ENCODE assay signal across 23 mouse cellular contexts in the genomic region with DNA sequence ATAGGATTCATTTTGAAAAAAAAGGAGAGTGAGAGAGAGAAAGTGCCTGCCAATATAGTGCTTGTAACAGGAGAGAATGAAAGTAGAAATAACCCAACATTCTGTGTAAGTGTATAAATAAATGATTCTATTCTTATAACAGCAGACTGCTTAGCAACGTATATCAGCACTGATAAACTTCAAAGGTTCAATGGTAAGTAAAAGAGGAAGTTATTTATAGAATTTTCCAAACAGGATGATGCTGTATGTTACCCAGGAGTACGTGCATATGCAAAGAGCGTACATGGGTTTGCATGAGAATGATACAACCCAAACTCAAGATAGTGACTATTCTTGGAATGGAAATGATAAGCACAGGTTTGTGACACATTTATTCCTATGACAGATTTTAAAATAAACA.
A peak's percentile ranks its signal among the peaks of the same experiment; 100 is the strongest.
DNase-seq lines count a peak whose midpoint lies in the region; ATAC-seq and TF ChIP-seq lines count a peak whose summit lies in the region.
"Had no signal": no experiment of that assay in that cellular context is flagged by ENCODE, and none has a peak within 500 bp of the region (broad histone marks: within the 10 kb centered on the region; RNA-seq: fewer than 3 reads in every experiment).

No protein-coding gene starts in this region.

- H3K9ac ChIP-seq in heart, embryonic 14.5 days (ENCODE audit: low read length), result no peak overlapping the region
- H3K9ac ChIP-seq in heart, postnatal 0 days (replicated peaks; ENCODE audit: low read depth, low read length), result no peak overlapping the region
- H3K9ac ChIP-seq: embryonic facial prominence, embryonic 12.5 days; embryonic facial prominence, embryonic 15.5 days; forebrain, embryonic 12.5 days; hindbrain, embryonic 12.5 days; hindbrain, embryonic 15.5 days had no signal

- H3K9me3 ChIP-seq in heart, embryonic 14.5 days (ENCODE audit: control insufficient read depth, low read length), result no peaks in the 10 kb centered on the region
- H3K9me3 ChIP-seq in heart, postnatal 0 days (replicated peaks; ENCODE audit: control insufficient read depth, low read length), result no peaks in the 10 kb centered on the region
- H3K9me3 ChIP-seq: embryonic facial prominence, embryonic 12.5 days; embryonic facial prominence, embryonic 15.5 days; forebrain, embryonic 12.5 days; hindbrain, embryonic 12.5 days; hindbrain, embryonic 15.5 days had no signal

- DNase-seq in frontal cortex, adult 2 months (ENCODE audit: extremely low spot score in 1 of 2, low spot score in 1 of 2), result no peak
- no peak for DNase-seq in heart, adult 18-20 months
- peak; percentile 50 for DNase-seq in heart, postnatal 0 days (ENCODE audit: low spot score)
- DNase-seq in heart, postnatal 10 days, result no peak
- DNase-seq: adrenal gland, adult 2 months; adrenal gland, postnatal 14 days; cerebellum, adult 11 months; cerebellum, adult 2 months; cerebellum, adult 9-11 months; cerebellum, postnatal 25 days; gastrocnemius, adult 2 months; gastrocnemius, postnatal 14 days; heart, adult 11 months; kidney, adult 2 months had no signal

- no peak for TF ChIP-seq EP300 in heart, postnatal 0 days (IDR thresholded peaks at IDR 0.05; ENCODE audit: low read depth)

- 23% methylated on average over 3 of the region's 3 CpGs for WGBS in heart, embryonic 14.5 days
- 18% methylated on average over 3 of the region's 3 CpGs for WGBS in heart, postnatal 0 days

- H3K4me2 ChIP-seq in heart, embryonic 14.5 days (ENCODE audit: low read length), result peak overlapping the region; percentile 50
- H3K4me2 ChIP-seq in heart, postnatal 0 days (ENCODE audit: low read depth, low read length), result peak overlapping the region; percentile 25; the same call in 1 of the 2 replicates
- H3K4me2 ChIP-seq: embryonic facial prominence, embryonic 12.5 days; embryonic facial prominence, embryonic 15.5 days; forebrain, embryonic 12.5 days; hindbrain, embryonic 12.5 days; hindbrain, embryonic 15.5 days had no signal

- no peaks in the 10 kb centered on the region for H3K27me3 ChIP-seq in heart, embryonic 14.5 days (ENCODE audit: control insufficient read depth, insufficient read depth, low read length)
- no peaks in the 10 kb centered on the region for H3K27me3 ChIP-seq in heart, postnatal 0 days (ENCODE audit: control insufficient read depth, insufficient read depth, low read length)
- H3K27me3 ChIP-seq: embryonic facial prominence, embryonic 12.5 days; embryonic facial prominence, embryonic 15.5 days; forebrain, embryonic 12.5 days; hindbrain, embryonic 12.5 days; hindbrain, embryonic 15.5 days had no signal

- intact Hi-C loops in heart, postnatal 10 days (cut with DNase I), result no loop called here

- H3K27ac ChIP-seq in heart, embryonic 14.5 days (replicated peaks in 1 of 2; ENCODE audit: control insufficient read depth in 1 of 2, insufficient read depth in 1 of 2, low read depth in 2 of 2, low read length in 2 of 2), result peak overlapping the region; percentile 49 to 64
- H3K27ac ChIP-seq in heart, postnatal 0 days (ENCODE audit: low read depth), result peak overlapping the region; percentile 32
- H3K27ac ChIP-seq: embryonic facial prominence, embryonic 12.5 days; embryonic facial prominence, embryonic 15.5 days; forebrain, embryonic 12.5 days; gastrocnemius, adult 2 months; hindbrain, embryonic 12.5 days; hindbrain, embryonic 15.5 days had no signal

- ATAC-seq in frontal cortex, adult (ENCODE audit: low TSS enrichment), result peak; percentile 73
- ATAC-seq in heart, embryonic 14.5 days (ENCODE audit: insufficient number of reproducible peaks, insufficient read depth, low FRiP score, low read depth), result 0 out of 2 replicates have a peak, but pooled peaks have one; percentile 35
- ATAC-seq in heart, postnatal 0 days (ENCODE audit: insufficient read depth, low read depth), result peak; percentile 36; the same call in 1 of the 2 replicates
- ATAC-seq: CD4-positive, CD25-positive, alpha-beta regulatory T cell, adult 4 months; intestine, postnatal 0 days had no signal

- TF ChIP-seq CTCF in heart, postnatal 0 days (IDR thresholded peaks at IDR 0.05; ENCODE audit: low read depth), result no peak

- no peak overlapping the region for H3K4me3 ChIP-seq in heart, embryonic 14.5 days (ENCODE audit: control insufficient read depth in 1 of 2, insufficient read depth in 1 of 2, low read depth in 1 of 2, low read length in 2 of 2)
- no peak overlapping the region for H3K4me3 ChIP-seq in heart, postnatal 0 days (ENCODE audit: low read depth, low read length)
- H3K4me3 ChIP-seq: embryonic facial prominence, embryonic 12.5 days; embryonic facial prominence, embryonic 15.5 days; forebrain, embryonic 12.5 days; gastrocnemius, adult 2 months; hindbrain, embryonic 12.5 days; hindbrain, embryonic 15.5 days had no signal

- H3K4me1 ChIP-seq in heart, embryonic 14.5 days (ENCODE audit: control insufficient read depth in 2 of 2, insufficient read depth in 2 of 2, low read length in 2 of 2), result peaks cover 0 to 3% of the 10 kb centered on the region in 2 experiments; a peak in 1 of 4 replicates
- peaks cover 6% of the 10 kb centered on the region; the same call in 1 of the 2 replicates for H3K4me1 ChIP-seq in heart, postnatal 0 days (ENCODE audit: control insufficient read depth, insufficient read depth)
- H3K4me1 ChIP-seq: embryonic facial prominence, embryonic 12.5 days; embryonic facial prominence, embryonic 15.5 days; forebrain, embryonic 12.5 days; hindbrain, embryonic 12.5 days; hindbrain, embryonic 15.5 days had no signal

- no peaks in the 10 kb centered on the region for H3K36me3 ChIP-seq in heart, embryonic 14.5 days (ENCODE audit: control insufficient read depth, insufficient read depth, low read length)
- H3K36me3 ChIP-seq in heart, postnatal 0 days (replicated peaks; ENCODE audit: control insufficient read depth, insufficient read depth, low read length), result no peaks in the 10 kb centered on the region
- H3K36me3 ChIP-seq: embryonic facial prominence, embryonic 12.5 days; embryonic facial prominence, embryonic 15.5 days; forebrain, embryonic 12.5 days; hindbrain, embryonic 12.5 days; hindbrain, embryonic 15.5 days had no signal
